Mouse (Mus musculus) thymus, adult 2 months (tissue): Measurements from ENCODE around the gene Phldb1. TPM values are rescaled to one million over a fixed set of nuclear protein-coding genes. Genes with fewer than 3 reads are reported as not detected.
A peak's percentile ranks its signal among the peaks of the same experiment; 100 is the strongest.

Experiments used
- DNase-seq: peaks from one replicate; pipeline ENCODE4 v3.0.0; 2021
- H3K27ac ChIP-seq: fragments of 200-500 bp; 2 replicates; pipeline ENCODE4 v1.5.1; 2012; ENCODE audit warnings: low read length, control low read depth; ENCODE audit not compliant: control insufficient read depth, insufficient read depth
- H3K27me3 ChIP-seq: fragments of 200-500 bp; 2 replicates; pipeline ENCODE4 v1.6.1; 2012; ENCODE audit warnings: mild to moderate bottlenecking, low read length, moderate library complexity, mixed read lengths; ENCODE audit not compliant: control insufficient read depth, insufficient read depth
- H3K36me3 ChIP-seq: fragments of 200-500 bp; 2 replicates; pipeline ENCODE4 v1.6.1; 2012; ENCODE audit warnings: mild to moderate bottlenecking, low read length, moderate library complexity; ENCODE audit not compliant: control insufficient read depth, insufficient read depth
- H3K4me1 ChIP-seq: fragments of 200-500 bp; replicated peaks from 2 replicates; pipeline ENCODE4 v1.6.1; 2012; ENCODE audit warnings: low read length; ENCODE audit not compliant: control insufficient read depth, insufficient read depth
- H3K4me3 ChIP-seq: fragments of 200-500 bp; 2 replicates; pipeline ENCODE4 v1.5.1; 2012; ENCODE audit warnings: mild to moderate bottlenecking, low read length, control low read depth, moderate library complexity; ENCODE audit not compliant: control insufficient read depth, insufficient read depth
- CTCF ChIP-seq: fragments of 200-500 bp; IDR thresholded peaks from 2 replicates; pipeline ENCODE4 v1.5.1; 2012; ENCODE audit warnings: mild to moderate bottlenecking, control low read depth, low read length, moderate library complexity, borderline replicate concordance; ENCODE audit not compliant: control insufficient read depth, poor library complexity, insufficient read depth; ENCODE audit errors: extremely low read depth
- POLR2A ChIP-seq: fragments of 200-500 bp; IDR thresholded peaks from 2 replicates; pipeline ENCODE4 v1.6.1; 2012; ENCODE audit warnings: mild to moderate bottlenecking, low read length, control low read depth, moderate library complexity; ENCODE audit not compliant: control insufficient read depth, poor library complexity, insufficient read depth; ENCODE audit errors: extremely low read depth
- WGBS: fragments of 180-500 bp; shearing (Covaris S2); methylation state at CpG from one replicate; pipeline ENCODE4 v1.1.7; 2018; 5-methylcytosine and 5-hydroxymethylcytosine counted together
- polyA plus RNA-seq: library from polyadenylated mRNA; depleted of rRNA; stranded (reverse); fragments of >200 nt; gene quantifications from 2 replicates; pipeline ENCODE4 v1.2.3, GENCODE M21; 2012

Gene Phldb1
- polyA plus RNA-seq, 1 experiment, result 27.3 TPM

DNA sequence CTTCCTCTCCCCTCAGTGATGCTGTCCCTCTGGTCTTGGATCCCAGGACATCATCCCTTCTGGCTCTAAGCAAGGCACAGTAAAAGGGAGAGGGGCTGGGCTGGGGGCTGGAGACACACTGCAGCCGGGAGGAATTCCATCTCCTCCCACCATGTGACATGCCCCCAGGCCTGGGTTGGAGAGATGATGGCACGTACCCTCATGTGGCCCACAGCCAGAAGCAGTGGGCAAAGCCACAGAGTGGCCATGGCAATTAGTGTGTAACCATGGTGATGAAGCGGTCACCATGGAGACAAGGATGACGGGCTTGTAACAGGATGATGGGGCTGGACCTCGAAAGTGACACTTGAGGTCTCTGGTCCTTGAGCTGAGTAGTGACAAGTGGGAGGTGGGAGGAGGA lies 48.4 kb downstream of the Phldb1 start:
- H3K27ac ChIP-seq, result no peak overlapping the region

DNA sequence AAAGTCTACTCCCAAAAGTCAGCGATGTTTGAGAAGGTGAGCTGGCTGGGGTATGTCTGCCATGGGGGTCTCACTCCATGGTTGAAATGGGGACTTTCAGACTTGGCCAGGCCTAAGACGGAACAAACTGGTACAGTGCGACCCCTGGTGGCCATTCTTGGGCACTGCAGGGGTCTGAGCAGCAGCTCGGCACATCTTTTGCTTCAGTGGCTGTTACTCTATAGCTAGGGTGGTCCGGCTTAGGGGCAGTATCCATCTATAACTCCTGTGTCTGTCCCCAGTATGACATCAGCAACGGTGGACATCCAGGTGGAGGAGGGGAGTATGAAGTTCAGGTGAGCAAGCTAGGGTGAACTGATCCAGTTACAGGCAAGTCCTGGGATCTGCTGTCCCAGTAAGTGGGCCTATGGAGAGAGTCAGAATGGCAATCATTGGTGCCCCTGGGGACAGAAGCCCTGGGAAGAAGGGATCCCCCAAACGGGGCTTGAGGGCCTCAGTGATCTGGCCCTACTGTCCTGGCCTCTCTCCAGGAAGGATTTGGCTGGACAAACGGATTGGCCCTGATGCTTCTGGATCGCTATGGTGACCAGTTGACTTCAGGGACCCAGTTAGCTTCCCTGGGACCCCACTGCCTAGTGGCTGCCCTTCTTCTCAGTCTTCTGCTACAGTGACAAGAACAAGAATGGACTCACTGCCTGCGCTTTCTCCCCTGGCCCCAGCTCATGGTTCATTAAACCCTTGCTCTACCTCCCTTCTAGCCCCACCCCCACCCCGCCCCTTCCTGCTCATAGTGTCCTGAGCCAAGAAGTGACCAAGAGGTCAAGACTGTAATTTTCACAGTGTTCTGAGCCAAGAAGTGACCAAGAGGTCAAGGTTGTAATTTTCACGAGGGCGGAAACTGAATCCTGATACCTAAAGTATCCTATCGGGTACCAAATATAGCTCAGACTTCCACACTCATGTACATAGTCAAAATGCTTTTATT lies 49.4 kb downstream of the Phldb1 start:
- peak; percentile 76 for DNase-seq
- 52% methylated on average over 14 of the region's 14 CpGs for WGBS
- no peak overlapping the region for H3K4me3 ChIP-seq
- H3K4me1 ChIP-seq, result 0 out of 2 replicates have a peak, but pooled peaks cover 4% of the 10 kb centered on the region
- TF ChIP-seq CTCF (peak; percentile 97), POLR2A (no peak)
- H3K27me3 ChIP-seq, result no peaks in the 10 kb centered on the region
- no peak overlapping the region for H3K27ac ChIP-seq
- no peaks in the 10 kb centered on the region for H3K36me3 ChIP-seq

More for the DNA sequence above, 48.4 kb downstream of the Phldb1 start:
- whole genome bisulfite sequencing, result 93% methylated on average over 5 of the region's 5 CpGs
- H3K4me1 ChIP-seq, result peaks cover 13% of the 10 kb centered on the region
- H3K36me3 ChIP-seq, result no peaks in the 10 kb centered on the region
- no peaks in the 10 kb centered on the region for H3K27me3 ChIP-seq
- no peak for DNase-seq
- no peak for TF ChIP-seq CTCF
- no peak for TF ChIP-seq POLR2A
- H3K4me3 ChIP-seq, result no peak overlapping the region

DNA sequence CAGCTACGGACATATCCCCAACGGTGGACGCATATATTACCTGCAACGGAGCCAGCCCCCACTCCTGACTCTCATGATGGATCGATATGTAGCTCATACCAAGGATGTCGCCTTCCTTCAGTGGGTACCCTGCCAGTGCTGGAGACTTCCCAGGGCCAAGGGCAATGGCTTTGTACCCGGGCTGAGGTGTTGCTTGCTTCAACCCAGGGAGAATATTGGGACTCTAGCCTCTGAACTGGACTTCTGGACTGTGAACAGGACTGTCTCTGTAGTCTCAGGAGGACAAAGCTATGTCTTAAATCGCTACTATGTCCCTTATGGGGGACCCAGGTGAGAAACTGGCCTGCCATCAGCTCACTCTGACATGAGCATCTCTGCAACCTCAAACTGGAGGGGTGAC lies 52.0 kb downstream of the Phldb1 start:
- H3K4me1 ChIP-seq, result no peaks in the 10 kb centered on the region
- 94% methylated on average over 8 of the region's 8 CpGs for WGBS
- TF ChIP-seq POLR2A, result no peak
- no peak for TF ChIP-seq CTCF
- DNase-seq, result no peak
- H3K27me3 ChIP-seq, result no peaks in the 10 kb centered on the region
- H3K4me3 ChIP-seq, result no peak overlapping the region
- no peaks in the 10 kb centered on the region for H3K36me3 ChIP-seq
- no peak overlapping the region for H3K27ac ChIP-seq

DNA sequence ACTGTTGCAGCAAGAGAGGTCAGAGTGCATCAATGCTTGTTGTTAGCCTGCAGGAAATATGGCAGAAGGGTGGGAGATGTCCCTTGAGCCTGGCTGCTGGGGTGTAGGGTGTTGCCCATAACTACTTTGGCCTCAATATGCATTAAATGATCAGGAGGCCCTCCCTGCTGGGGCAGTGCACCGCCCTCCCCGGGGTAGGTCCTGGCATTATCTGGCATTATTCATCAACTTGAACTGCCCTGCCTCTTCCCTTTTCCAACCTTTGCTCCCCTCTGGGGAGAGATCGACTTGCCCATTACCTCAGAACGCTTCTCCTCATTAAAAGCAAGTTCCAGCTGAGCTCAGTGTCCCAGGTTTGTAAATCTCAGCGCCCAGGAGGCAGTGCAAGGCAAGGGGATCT lies 55.4 kb downstream of the Phldb1 start:
- no peaks in the 10 kb centered on the region for H3K4me1 ChIP-seq
- no peak for TF ChIP-seq CTCF
- no peak for TF ChIP-seq POLR2A
- DNase-seq, result no peak
- no peaks in the 10 kb centered on the region for H3K36me3 ChIP-seq
- no peak overlapping the region for H3K27ac ChIP-seq
- WGBS, result 83% methylated on average over 5 of the region's 5 CpGs
- no peaks in the 10 kb centered on the region for H3K27me3 ChIP-seq
- no peak overlapping the region for H3K4me3 ChIP-seq

GRCm38 (mm10) chr9:44678288-44678871 lies 56.6 kb downstream of the Phldb1 start:
- Histone ChIP-seq H3K27me3 (no peaks in the 10 kb centered on the region), H3K4me1 (no peaks in the 10 kb centered on the region), H3K36me3 (no peaks in the 10 kb centered on the region), H3K4me3 (no peak overlapping the region), H3K27ac (no peak overlapping the region)
- DNase-seq, result no peak
- no peak for TF ChIP-seq CTCF
- no peak for TF ChIP-seq POLR2A
- 92% methylated on average over 2 of the region's 2 CpGs for WGBS

GRCm38 (mm10) chr9:44673005-44673404 lies 62.0 kb downstream of the Phldb1 start, which contains the start of gene Treh:
Gene Treh, plus strand, starts transcription at chr9:44673233.
- Histone ChIP-seq H3K4me1 (no peaks in the 10 kb centered on the region), H3K27me3 (no peaks in the 10 kb centered on the region), H3K27ac (no peak within 1 kb of the TSS), H3K36me3 (no peaks in the 10 kb centered on the region), H3K4me3 (no peak within 1 kb of the TSS)
- DNase-seq, result no peak
- TF ChIP-seq POLR2A (no peak), CTCF (no peak)
- WGBS, result 91% methylated on average over 3 of the region's 3 CpGs

DNA sequence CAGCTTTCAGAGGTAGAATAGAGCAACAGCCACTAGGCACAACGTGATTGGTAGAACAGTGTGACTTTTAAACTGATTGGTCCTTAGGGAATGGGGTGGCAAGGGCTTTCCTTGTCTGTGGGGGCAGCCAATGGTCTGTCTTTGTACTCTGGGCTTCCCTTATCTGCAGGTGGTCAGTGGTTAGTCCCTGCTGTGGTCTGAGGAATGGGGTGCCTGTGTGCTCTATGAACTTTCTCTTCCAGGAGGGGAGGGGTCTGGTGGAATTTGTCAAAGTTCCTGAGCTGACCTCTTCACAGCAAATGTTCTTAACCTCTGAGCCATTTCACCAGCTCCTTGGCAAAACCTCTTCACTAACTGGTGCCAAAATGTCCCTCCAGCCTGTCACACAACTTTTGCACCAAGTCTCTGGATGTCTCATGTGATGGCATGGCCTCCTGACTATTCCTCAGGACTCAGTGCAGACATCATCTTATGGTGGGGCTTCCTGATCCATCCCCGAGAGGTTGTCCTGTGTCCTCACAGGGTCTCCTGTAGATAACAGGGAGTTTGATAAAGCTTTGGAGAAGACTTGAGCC lies 62.6 kb downstream of the Phldb1 start:
- no peaks in the 10 kb centered on the region for H3K36me3 ChIP-seq
- no peaks in the 10 kb centered on the region for H3K27me3 ChIP-seq
- no peak for DNase-seq
- H3K4me3 ChIP-seq, result no peak overlapping the region
- no peak for TF ChIP-seq CTCF
- no peak for TF ChIP-seq POLR2A
- 83% methylated on average over 2 of the region's 2 CpGs for WGBS
- H3K27ac ChIP-seq, result no peak overlapping the region
- H3K4me1 ChIP-seq, result no peaks in the 10 kb centered on the region
